Mouse (Mus musculus) stomach, embryonic 14.5 days (tissue): ENCODE data around the gene Rcsd1. TPM values are rescaled to one million over a fixed set of nuclear protein-coding genes. Genes with fewer than 3 reads are reported as not detected.

Experiments used
- ATAC-seq: fragments of 200-750 bp; cut with Nextera tagmentation; 2 replicates; pipeline ENCODE4 v1.8.0; 2017; ENCODE audit warnings: low read depth, moderate TSS enrichment; ENCODE audit not compliant: insufficient number of reproducible peaks, insufficient read depth, low FRiP score
- H3K27ac ChIP-seq: fragments of 300-500 bp; sonication (generic); 2 replicates; pipeline ENCODE4 v1.5.1; 2014; ENCODE audit warnings: mild to moderate bottlenecking, low read length, moderate library complexity, mixed read lengths
- H3K27me3 ChIP-seq: fragments of 300-500 bp; sonication (generic); 2 replicates; pipeline ENCODE4 v1.6.1; 2014; ENCODE audit warnings: low read length, control low read depth, mixed read lengths; ENCODE audit not compliant: control insufficient read depth, insufficient read depth
- H3K36me3 ChIP-seq: fragments of 300-500 bp; sonication (generic); 2 replicates; pipeline ENCODE4 v1.6.1; 2014; ENCODE audit warnings: mild to moderate bottlenecking, control low read depth, low read length, moderate library complexity, mixed read lengths; ENCODE audit not compliant: control insufficient read depth, insufficient read depth
- H3K4me1 ChIP-seq: fragments of 300-500 bp; sonication (generic); 2 replicates; pipeline ENCODE4 v1.6.1; 2014; ENCODE audit warnings: low read length, control low read depth, mixed read lengths; ENCODE audit not compliant: control insufficient read depth, insufficient read depth
- H3K4me2 ChIP-seq: fragments of 300-500 bp; sonication (generic); replicated peaks from 2 replicates; pipeline ENCODE4 v1.6.1; 2014; ENCODE audit warnings: low read depth, low read length, control low read depth
- H3K4me3 ChIP-seq: fragments of 300-500 bp; sonication (generic); 2 replicates; pipeline ENCODE4 v1.5.1; 2014; ENCODE audit warnings: low read depth, low read length, control low read depth
- H3K9ac ChIP-seq: fragments of 300-500 bp; sonication (generic); replicated peaks from 2 replicates; pipeline ENCODE4 v1.6.1; 2014; ENCODE audit warnings: low read depth, mild to moderate bottlenecking, control low read depth, low read length, moderate library complexity, mixed read lengths
- H3K9me3 ChIP-seq: fragments of 300-500 bp; sonication (generic); 2 replicates; pipeline ENCODE4 v1.6.1; 2016; ENCODE audit warnings: low read depth, low read length, control low read depth; ENCODE audit not compliant: control insufficient read depth
- WGBS: fragments of 180-500 bp; shearing (Covaris S2); extraction: QIAGEN DNeasy Blood & Tissue Kit; methylation state at CpG from one replicate; pipeline ENCODE4 v1.1.7; 2014; 5-methylcytosine and 5-hydroxymethylcytosine counted together
- polyA plus RNA-seq: library from polyadenylated mRNA; unstranded; fragments of >200 nt; fragmentation: Nextera tagmentation; extraction: Ambion mirVana; gene quantifications from 2 replicates; pipeline ENCODE4 v1.2.1, GENCODE M21; 2014

Gene Rcsd1
- polyA plus RNA-seq, 1 experiment from 2014 or later, result 44.0 TPM

- no peak overlapping the region for H3K27ac ChIP-seq
- no peak overlapping the region for H3K4me2 ChIP-seq
- 29% methylated on average over 5 of the region's 5 CpGs for WGBS
- H3K9ac ChIP-seq, result no peak overlapping the region
- H3K4me3 ChIP-seq, result no peak overlapping the region
- H3K27me3 ChIP-seq, result no peaks in the 10 kb centered on the region
- ATAC-seq, result no peak
- no peaks in the 10 kb centered on the region for H3K9me3 ChIP-seq
- H3K36me3 ChIP-seq, result no peaks in the 10 kb centered on the region
- H3K4me1 ChIP-seq, result 0 out of 2 replicates have a peak, but pooled peaks cover 7% of the 10 kb centered on the region
These were observed 27.9 kb upstream of the Rcsd1 start for GRCm38 (mm10) chr1:165737451-165737850.

GRCm38 (mm10) chr1:165735826-165736818 is 26.6 kb upstream of the Rcsd1 start:
- 0 out of 2 replicates have a peak, but pooled peaks cover 7% of the 10 kb centered on the region for H3K4me1 ChIP-seq
- no peak overlapping the region for H3K4me3 ChIP-seq
- no peak overlapping the region for H3K4me2 ChIP-seq
- no peaks in the 10 kb centered on the region for H3K9me3 ChIP-seq
- WGBS, result 26% methylated on average over 20 of the region's 20 CpGs
- H3K9ac ChIP-seq, result no peak overlapping the region
- no peak overlapping the region for H3K27ac ChIP-seq
- no peaks in the 10 kb centered on the region for H3K36me3 ChIP-seq
- ATAC-seq, result peak; percentile 63; the same call in 1 of the 2 replicates
- no peaks in the 10 kb centered on the region for H3K27me3 ChIP-seq

DNA sequence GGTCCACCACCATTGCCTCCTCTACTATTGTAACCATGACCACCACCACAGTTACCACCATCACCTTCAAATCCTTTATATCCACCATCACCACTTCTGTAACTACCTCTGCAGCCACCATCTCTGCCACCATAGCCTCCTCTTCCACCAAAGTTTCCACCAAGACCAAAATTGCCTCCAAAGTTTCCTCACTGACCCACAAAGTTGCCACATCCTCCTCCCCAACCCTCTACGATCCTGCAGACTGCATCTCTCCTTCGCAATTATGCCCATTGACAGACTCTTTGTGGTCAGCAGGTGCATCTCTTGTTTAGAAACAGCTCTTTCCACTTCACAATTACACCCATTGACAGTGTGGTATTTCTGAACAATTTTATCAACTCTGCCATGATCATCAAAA is 25.3 kb upstream of the Rcsd1 start:
- WGBS, result 94% methylated on average over 2 of the region's 2 CpGs

GRCm38 (mm10) chr1:165731553-165731952 is 22.0 kb upstream of the Rcsd1 start:
- Histone ChIP-seq H3K9ac (no peak overlapping the region), H3K27ac (no peak overlapping the region), H3K36me3 (no peaks in the 10 kb centered on the region), H3K4me3 (no peak overlapping the region), H3K27me3 (no peaks in the 10 kb centered on the region), H3K4me1 (0 out of 2 replicates have a peak, but pooled peaks cover 7% of the 10 kb centered on the region), H3K4me2 (no peak overlapping the region), H3K9me3 (no peaks in the 10 kb centered on the region)
- no peak for ATAC-seq
- 63% methylated on average over 6 of the region's 6 CpGs for WGBS

More for the DNA sequence above, 25.3 kb upstream of the Rcsd1 start:
- Histone ChIP-seq H3K4me1 (0 out of 2 replicates have a peak, but pooled peaks cover 7% of the 10 kb centered on the region), H3K9me3 (no peaks in the 10 kb centered on the region), H3K4me2 (no peak overlapping the region), H3K4me3 (no peak overlapping the region), H3K27ac (no peak overlapping the region), H3K36me3 (no peaks in the 10 kb centered on the region), H3K9ac (no peak overlapping the region), H3K27me3 (no peaks in the 10 kb centered on the region)
- ATAC-seq, result no peak

DNA sequence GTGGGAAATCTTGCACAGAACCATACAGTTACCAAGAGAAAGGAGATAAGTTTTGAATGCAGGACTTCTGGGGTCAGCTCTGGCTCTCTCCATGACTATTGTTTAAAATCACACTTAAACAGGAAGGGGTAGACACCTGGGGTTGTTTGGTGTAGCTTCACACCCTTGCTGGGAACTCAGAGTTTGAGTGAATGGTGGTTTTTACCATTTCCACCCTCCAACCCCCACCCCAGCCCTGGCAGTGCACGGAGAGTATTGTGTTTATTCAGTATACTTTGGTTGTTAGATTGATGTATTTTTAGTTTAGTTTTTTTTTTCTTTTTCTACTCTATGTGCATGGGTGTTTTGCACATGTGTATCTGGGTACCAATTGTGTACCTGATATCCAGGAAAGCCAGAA is 20.6 kb upstream of the Rcsd1 start:
- H3K4me2 ChIP-seq, result no peak overlapping the region
- no peaks in the 10 kb centered on the region; the same call in 1 of the 2 replicates for H3K4me1 ChIP-seq
- no peak overlapping the region for H3K4me3 ChIP-seq
- no peaks in the 10 kb centered on the region for H3K27me3 ChIP-seq
- no peaks in the 10 kb centered on the region for H3K36me3 ChIP-seq
- H3K9me3 ChIP-seq, result no peaks in the 10 kb centered on the region
- H3K9ac ChIP-seq, result no peak overlapping the region
- H3K27ac ChIP-seq, result no peak overlapping the region
- ATAC-seq, result no peak
- WGBS, result 20% methylated on average over 1 of the region's 1 CpGs

- Histone ChIP-seq H3K27me3 (no peaks in the 10 kb centered on the region), H3K27ac (no peak overlapping the region), H3K36me3 (no peaks in the 10 kb centered on the region), H3K4me1 (peaks cover 6% of the 10 kb centered on the region; the same call in 1 of the 2 replicates), H3K4me2 (no peak overlapping the region), H3K4me3 (no peak overlapping the region), H3K9ac (no peak overlapping the region), H3K9me3 (no peaks in the 10 kb centered on the region)
- 83% methylated on average over 3 of the region's 3 CpGs for WGBS
- no peak for ATAC-seq
These were observed 18.6 kb upstream of the Rcsd1 start for GRCm38 (mm10) chr1:165728057-165728639.

- H3K9me3 ChIP-seq, result no peaks in the 10 kb centered on the region
- H3K36me3 ChIP-seq, result no peaks in the 10 kb centered on the region
- H3K9ac ChIP-seq, result no peak overlapping the region
- no peak overlapping the region for H3K4me3 ChIP-seq
- 41% methylated on average over 1 of the region's 1 CpGs for WGBS
- H3K4me1 ChIP-seq, result peaks cover 6% of the 10 kb centered on the region; the same call in 1 of the 2 replicates
- no peaks in the 10 kb centered on the region for H3K27me3 ChIP-seq
- H3K4me2 ChIP-seq, result no peak overlapping the region
- H3K27ac ChIP-seq, result no peak overlapping the region
- ATAC-seq, result no peak
These were observed 17.4 kb upstream of the Rcsd1 start for GRCm38 (mm10) chr1:165726986-165727385.

DNA sequence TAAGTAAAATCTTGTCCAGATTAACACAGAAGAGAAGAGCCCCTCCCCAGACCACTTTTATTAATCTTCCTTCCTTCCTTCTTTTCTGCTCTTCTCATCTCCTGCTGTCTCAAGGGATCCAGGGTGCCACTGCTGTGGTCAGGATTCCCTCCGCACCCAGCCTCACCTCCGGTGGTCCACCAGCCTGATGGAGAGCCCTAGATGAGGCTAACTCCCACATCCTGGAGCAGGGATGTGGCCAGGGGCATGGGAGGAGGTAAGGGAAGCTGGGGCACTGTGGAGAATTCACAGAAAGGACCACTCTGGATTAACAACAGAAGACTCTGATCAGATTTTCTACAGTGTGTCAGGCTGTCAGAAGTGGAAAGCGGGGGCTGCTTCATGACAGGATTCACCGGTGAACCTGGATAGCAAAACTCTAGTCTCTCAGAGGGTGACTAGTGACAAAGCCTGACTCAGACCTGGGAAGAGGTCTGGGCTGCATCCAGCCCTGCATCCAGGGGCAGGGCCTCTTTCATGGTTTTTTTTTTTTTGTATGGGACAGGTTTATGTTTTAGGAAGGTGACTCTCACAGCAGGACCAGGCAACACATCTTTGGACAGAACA is 15.6 kb upstream of the Rcsd1 start:
- Histone ChIP-seq H3K4me2 (no peak overlapping the region), H3K4me1 (peaks cover 6% of the 10 kb centered on the region; the same call in 1 of the 2 replicates), H3K9ac (no peak overlapping the region), H3K27me3 (no peaks in the 10 kb centered on the region), H3K4me3 (no peak overlapping the region), H3K9me3 (no peaks in the 10 kb centered on the region), H3K27ac (no peak overlapping the region), H3K36me3 (no peaks in the 10 kb centered on the region)
- 80% methylated on average over 4 of the region's 4 CpGs for WGBS
- no peak for ATAC-seq
